Mouse (Mus musculus) myocyte (in vitro differentiated cells): ENCODE measurements around the gene Nphs2.

Experiments used
- CEBPB ChIP-seq: IDR thresholded peaks from 2 replicates; pipeline ENCODE4 v1.6.1; 2011; ENCODE audit warnings: mild to moderate bottlenecking, moderate library complexity; ENCODE audit not compliant: poor library complexity, insufficient read depth, severe bottlenecking
- E2F4 ChIP-seq: IDR thresholded peaks from one replicate; pipeline ENCODE4 v1.6.1; 2011; ENCODE audit warnings: mild to moderate bottlenecking, control low read depth, moderate library complexity; ENCODE audit not compliant: insufficient read depth
- MAX ChIP-seq: IDR thresholded peaks from one replicate; pipeline ENCODE4 v1.6.1; 2011; ENCODE audit warnings: low read depth, mild to moderate bottlenecking, control low read depth
- MYOD1 ChIP-seq, 3 experiments: IDR thresholded peaks; one replicate each; pipeline ENCODE4 v1.6.1; 2011; ENCODE audit warnings: control low read depth in 2 of 3, low read depth in 2 of 3, mild to moderate bottlenecking in 2 of 3, moderate library complexity in 1 of 3; ENCODE audit not compliant: insufficient read length in 2 of 3, control insufficient read depth in 1 of 3
- MYOG ChIP-seq, 3 experiments: IDR thresholded peaks; one replicate each; pipeline ENCODE4 v1.6.1; 2011; ENCODE audit warnings: control low read depth in 2 of 3, low read depth in 2 of 3, mild to moderate bottlenecking in 2 of 3; ENCODE audit not compliant: insufficient read length in 2 of 3, control insufficient read depth in 1 of 3, insufficient read depth in 1 of 3
- POLR2A ChIP-seq: IDR thresholded peaks from one replicate; pipeline ENCODE4 v1.6.1; 2011; ENCODE audit warnings: low read depth, mild to moderate bottlenecking, control low read depth, moderate library complexity; ENCODE audit not compliant: insufficient read length
- POLR2AphosphoS2 ChIP-seq: IDR thresholded peaks from one replicate; pipeline ENCODE4 v1.6.1; 2011; ENCODE audit warnings: low read depth, control low read depth; ENCODE audit not compliant: insufficient read length
- REST ChIP-seq: IDR thresholded peaks from one replicate; pipeline ENCODE4 v1.6.1; 2011; ENCODE audit warnings: mild to moderate bottlenecking, control low read depth, moderate library complexity; ENCODE audit not compliant: insufficient read depth, insufficient read length
- SRF ChIP-seq: IDR thresholded peaks from one replicate; pipeline ENCODE4 v1.6.1; 2011; ENCODE audit warnings: low read depth; ENCODE audit not compliant: control insufficient read depth, insufficient read length
- TCF12 ChIP-seq: IDR thresholded peaks from one replicate; pipeline ENCODE4 v1.6.1; 2011; ENCODE audit warnings: mild to moderate bottlenecking, control low read depth; ENCODE audit not compliant: poor library complexity, insufficient read depth, severe bottlenecking
- TCF3 ChIP-seq: IDR thresholded peaks from one replicate; pipeline ENCODE4 v1.6.1; 2011; ENCODE audit warnings: low read depth, control low read depth; ENCODE audit not compliant: insufficient read length
- USF1 ChIP-seq: IDR thresholded peaks from one replicate; pipeline ENCODE4 v1.6.1; 2011; ENCODE audit warnings: low read depth, mild to moderate bottlenecking, control low read depth, moderate library complexity

DNA sequence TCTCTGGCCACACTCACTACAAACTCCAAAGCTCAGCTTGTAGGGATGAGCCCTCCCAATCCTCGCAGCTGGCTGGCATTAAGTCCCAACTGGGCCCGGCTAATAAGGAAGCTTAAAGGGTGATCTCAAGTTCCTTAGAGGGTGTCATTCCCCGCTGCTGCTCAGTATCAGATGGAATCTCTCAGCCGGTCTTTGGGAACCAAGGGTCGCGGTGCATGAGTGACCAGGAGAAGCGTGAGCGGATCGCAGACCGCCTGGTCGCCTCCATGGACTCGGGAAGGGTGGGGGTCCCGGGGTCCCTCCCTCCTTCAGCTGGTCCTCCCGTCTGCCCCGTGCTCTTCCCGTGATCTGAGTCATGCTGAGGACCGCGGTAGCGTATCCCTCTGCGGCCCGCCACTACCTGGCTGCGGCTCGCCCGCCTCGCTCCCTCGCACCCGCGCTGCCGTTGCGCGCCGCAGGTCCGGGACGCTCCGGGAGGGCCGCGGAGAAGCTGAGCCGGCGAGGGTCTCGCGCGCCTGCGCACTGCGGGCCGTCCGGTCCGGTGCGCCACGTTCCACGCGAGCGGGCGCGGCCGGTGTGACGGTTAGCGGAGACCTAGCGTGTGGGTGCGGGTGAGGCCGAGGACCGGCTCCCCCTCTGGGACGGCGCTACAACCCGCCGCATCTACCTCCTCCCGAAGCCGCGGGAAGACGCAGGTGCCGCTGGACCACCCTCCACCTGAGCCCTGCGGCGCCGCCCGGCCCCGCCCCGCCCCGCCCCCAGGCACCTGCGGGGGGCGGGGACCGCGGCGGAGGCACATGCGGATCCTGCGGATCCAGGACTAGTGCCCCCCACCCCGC, 7.4 kb upstream of the Nphs2 start, which contains the start of gene Tdrd5:
- no peak for TF ChIP-seq POLR2A
- TF ChIP-seq POLR2AphosphoS2, result no peak
- TF ChIP-seq USF1, result no peak
- TF ChIP-seq E2F4, result no peak
- no peak for TF ChIP-seq SRF
- TF ChIP-seq MAX, result no peak
- no peak for TF ChIP-seq TCF12
- TF ChIP-seq CEBPB, result no peak
- TF ChIP-seq MYOG (IDR thresholded peaks at IDR 0.05; ENCODE audit: control insufficient read depth in 1 of 3, insufficient read depth in 1 of 3, insufficient read length in 2 of 3, low read depth in 2 of 3), result no peak
- no peak for TF ChIP-seq MYOD1 (IDR thresholded peaks at IDR 0.05; ENCODE audit: control insufficient read depth in 1 of 3, insufficient read length in 2 of 3, low read depth in 2 of 3)
- no peak for TF ChIP-seq REST
- TF ChIP-seq TCF3, result no peak
